Mouse (Mus musculus) mouse embryonic stem cell (cell line): ENCODE measurements at regions not wholly inside any gene's neighbourhood (a gene's known extent, or its start where the extent isn't known, plus 50 kb on each side); places are given as distances from the start of the nearest gene placed in this dataset.

Experiments used
- in situ Hi-C, 2 experiments: fragments of 300-500 bp; cut with MboI; formaldehyde crosslinking; loops; 1 replicate in 1 of 2; 3 replicates in 1 of 2; pipeline ENCODE4 v1.14.3; 2019 to 2020; ENCODE audit warnings: low sequenced_read_pairs in 2 of 2, low pct_unique_long_range_greater_than_20kb in 1 of 2, mixed read lengths in 1 of 2; ENCODE audit not compliant: unreplicated experiment in 1 of 2

GRCm38 (mm10) chr17:93460409-93460808 lies 261.6 kb downstream of the Adcyap1 start:
- in situ Hi-C loops: no loop called here

GRCm38 (mm10) chr17:93463621-93464211 lies 264.9 kb downstream of the Adcyap1 start:
- in situ Hi-C loops: no loop called here

- in situ Hi-C loops: no loop called here
Observed at GRCm38 (mm10) chr17:93482378-93482777, 283.6 kb downstream of the Adcyap1 start.

GRCm38 (mm10) chr17:93484540-93484939 lies 285.7 kb downstream of the Adcyap1 start:
- in situ Hi-C loops: no loop called here

GRCm38 (mm10) chr17:93486442-93486841 lies 287.6 kb downstream of the Adcyap1 start:
- in situ Hi-C loops: no loop called here

GRCm38 (mm10) chr17:93489988-93490732 lies 291.3 kb downstream of the Adcyap1 start:
- in situ Hi-C loops: no loop called here

GRCm38 (mm10) chr17:93508882-93509594 lies 310.2 kb downstream of the Adcyap1 start:
- in situ Hi-C loops: no loop called here

GRCm38 (mm10) chr17:93523406-93523805 lies 324.6 kb downstream of the Adcyap1 start:
- in situ Hi-C loops: no loop called here

GRCm38 (mm10) chr17:93525871-93526644 lies 327.2 kb downstream of the Adcyap1 start:
- in situ Hi-C loops: loop anchor here (25.0 kb wide), 2 partner anchors 339 to 364 kb away; partner anchors contain the start of gene Adcyap1 (in 1 of the 2)

- in situ Hi-C loops: loop anchor here (25.0 kb wide), 2 partner anchors 345 to 370 kb away; partner anchors contain the start of gene Adcyap1 (in 1 of the 2)
Observed at GRCm38 (mm10) chr17:93532535-93532934, 333.7 kb downstream of the Adcyap1 start.

- in situ Hi-C loops: loop anchor here (25.0 kb wide), 2 partner anchors 348 to 373 kb away; partner anchors contain the start of gene Adcyap1 (in 1 of the 2)
Observed at GRCm38 (mm10) chr17:93534945-93535344, 336.1 kb downstream of the Adcyap1 start.

GRCm38 (mm10) chr17:93535751-93536150 lies 336.9 kb downstream of the Adcyap1 start:
- in situ Hi-C loops: loop anchor here (25.0 kb wide), 2 partner anchors 348 to 373 kb away; partner anchors contain the start of gene Adcyap1 (in 1 of the 2)

GRCm38 (mm10) chr17:93541795-93542194 lies 343.0 kb downstream of the Adcyap1 start:
- in situ Hi-C loops: loop anchor here (25.0 kb wide), 2 partner anchors 354 to 379 kb away; partner anchors contain the start of gene Adcyap1 (in 1 of the 2)

GRCm38 (mm10) chr17:93550339-93550738 lies 351.5 kb downstream of the Adcyap1 start:
- in situ Hi-C loops: no loop called here

- in situ Hi-C loops: no loop called here
Observed at GRCm38 (mm10) chr17:93555872-93556271, 357.1 kb downstream of the Adcyap1 start.

GRCm38 (mm10) chr17:93563277-93563772 lies 364.5 kb downstream of the Adcyap1 start:
- in situ Hi-C loops: no loop called here

- in situ Hi-C loops: no loop called here
Observed at GRCm38 (mm10) chr17:93579981-93580380, 381.2 kb downstream of the Adcyap1 start.

GRCm38 (mm10) chr17:93598181-93598685 lies 399.4 kb downstream of the Adcyap1 start:
- in situ Hi-C loops: no loop called here
